Mouse (Mus musculus) intestine, embryonic 16.5 days (tissue): ENCODE results near the gene Hecw2. TPM values are rescaled to one million over a fixed set of nuclear protein-coding genes. Genes with fewer than 3 reads are reported as not detected.

Experiments used
- ATAC-seq: fragments of 200-750 bp; cut with Nextera tagmentation; 2 replicates; pipeline ENCODE4 v1.8.0; 2017; ENCODE audit warnings: moderate TSS enrichment, moderate library complexity
- H3K27ac ChIP-seq: fragments of 300-500 bp; sonication (generic); 2 replicates; pipeline ENCODE4 v1.5.1; 2014; ENCODE audit warnings: mild to moderate bottlenecking, low read length
- H3K27me3 ChIP-seq: fragments of 300-500 bp; sonication (generic); replicated peaks from 2 replicates; pipeline ENCODE4 v1.6.1; 2014; ENCODE audit warnings: low read length, control low read depth, mixed read lengths; ENCODE audit not compliant: control insufficient read depth, insufficient read depth
- H3K36me3 ChIP-seq: fragments of 300-500 bp; sonication (generic); 2 replicates; pipeline ENCODE4 v1.6.1; 2014; ENCODE audit warnings: low read length, control low read depth; ENCODE audit not compliant: control insufficient read depth, insufficient read depth
- H3K4me1 ChIP-seq: fragments of 300-500 bp; sonication (generic); 2 replicates; pipeline ENCODE4 v1.6.1; 2014; ENCODE audit warnings: low read length, control low read depth, mixed read lengths; ENCODE audit not compliant: control insufficient read depth, insufficient read depth
- H3K4me2 ChIP-seq: fragments of 300-500 bp; sonication (generic); 2 replicates; pipeline ENCODE4 v1.6.1; 2014; ENCODE audit warnings: low read depth, low read length, control low read depth
- H3K4me3 ChIP-seq: fragments of 300-500 bp; sonication (generic); 2 replicates; pipeline ENCODE4 v1.5.1; 2014; ENCODE audit warnings: mild to moderate bottlenecking, low read length
- H3K9ac ChIP-seq: fragments of 300-500 bp; sonication (generic); 2 replicates; pipeline ENCODE4 v1.6.1; 2014; ENCODE audit warnings: low read depth, low read length
- H3K9me3 ChIP-seq: fragments of 300-500 bp; sonication (generic); 2 replicates; pipeline ENCODE4 v1.6.1; 2016; ENCODE audit warnings: low read length, control low read depth; ENCODE audit not compliant: control insufficient read depth
- WGBS: fragments of 180-500 bp; shearing (Covaris S2); extraction: QIAGEN DNeasy Blood & Tissue Kit; methylation state at CpG from one replicate; pipeline ENCODE4 v1.1.7; 2014; 5-methylcytosine and 5-hydroxymethylcytosine counted together
- polyA plus RNA-seq: library from polyadenylated mRNA; unstranded; fragments of >200 nt; fragmentation: Nextera tagmentation; extraction: Ambion mirVana; gene quantifications from 2 replicates; pipeline ENCODE4 v1.2.1, GENCODE M21; 2015

The Hecw2 gene
- polyA plus RNA-seq, 1 experiment from 2014 or later: 0.83 TPM

DNA sequence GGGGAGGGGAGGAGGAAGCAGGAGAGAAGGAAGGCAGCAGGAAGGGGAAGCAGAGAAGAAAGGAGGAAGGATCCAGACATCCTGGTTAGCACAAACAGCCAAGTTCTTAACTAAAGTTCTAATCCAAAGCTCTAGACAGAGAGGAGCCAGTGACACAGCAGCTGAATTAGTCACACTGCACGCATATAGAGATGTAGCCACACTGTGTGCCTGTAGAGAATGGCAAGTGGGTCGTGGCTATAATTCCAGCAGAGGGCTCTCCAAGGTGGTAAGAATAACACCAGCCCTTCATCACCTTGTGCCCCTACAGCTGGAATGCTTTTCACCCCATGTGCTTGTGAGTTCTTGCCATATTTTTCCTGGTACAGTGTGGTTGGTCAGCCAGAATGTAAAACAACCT lies 261.7 kb downstream of the Hecw2 start:
- ATAC-seq: no peak
- Histone ChIP-seq H3K4me1 (no peaks in the 10 kb centered on the region), H3K9me3 (no peaks in the 10 kb centered on the region), H3K27me3 (no peaks in the 10 kb centered on the region), H3K9ac (no peak overlapping the region), H3K36me3 (no peaks in the 10 kb centered on the region), H3K4me2 (no peak overlapping the region), H3K27ac (no peak overlapping the region), H3K4me3 (no peak overlapping the region)
- WGBS: 59% methylated on average over 2 of the region's 2 CpGs

DNA sequence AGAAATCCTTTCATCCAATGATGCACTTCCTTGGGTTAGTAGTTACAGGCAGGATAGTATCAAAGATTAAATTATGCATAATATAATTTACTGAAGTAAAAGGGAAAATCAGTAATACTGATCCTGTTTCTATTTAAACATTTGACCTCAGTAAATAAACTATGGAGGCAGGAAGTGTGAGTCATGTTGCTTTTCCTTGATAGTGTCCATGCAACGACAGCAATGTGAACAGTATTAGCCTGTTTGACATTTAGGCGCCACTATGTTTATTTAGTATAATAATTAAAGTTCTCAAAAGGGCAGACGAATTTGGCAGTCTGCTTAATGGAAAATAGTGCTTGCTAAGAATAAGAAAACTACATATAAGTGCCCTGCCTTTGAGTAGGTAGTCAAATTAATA lies 263.7 kb downstream of the Hecw2 start:
- H3K4me2 ChIP-seq: no peak overlapping the region
- no peak for ATAC-seq
- no peaks in the 10 kb centered on the region for H3K36me3 ChIP-seq
- no peaks in the 10 kb centered on the region for H3K27me3 ChIP-seq
- WGBS: 33% methylated on average over 3 of the region's 3 CpGs
- H3K4me1 ChIP-seq: no peaks in the 10 kb centered on the region
- no peak overlapping the region for H3K27ac ChIP-seq
- no peaks in the 10 kb centered on the region for H3K9me3 ChIP-seq
- no peak overlapping the region for H3K4me3 ChIP-seq
- H3K9ac ChIP-seq: no peak overlapping the region

DNA sequence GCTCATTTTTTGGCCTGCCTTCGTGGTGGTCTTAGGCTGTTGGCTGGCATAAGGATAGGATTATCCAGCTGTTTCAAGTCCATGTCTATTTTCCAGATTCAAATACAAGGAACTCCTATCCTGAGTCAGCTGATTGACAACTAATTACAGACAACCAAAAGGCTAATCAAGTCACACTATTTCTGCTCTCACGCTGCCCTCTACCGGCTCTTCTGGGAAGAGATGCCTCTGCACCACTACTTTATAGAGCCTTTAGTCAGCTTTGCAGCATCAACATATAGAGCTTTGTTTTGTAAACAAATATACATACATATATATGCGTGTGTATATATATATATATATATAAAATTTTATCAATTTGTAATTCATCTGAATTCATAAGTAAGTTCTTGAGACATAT lies 267.4 kb downstream of the Hecw2 start:
- H3K27me3 ChIP-seq: no peaks in the 10 kb centered on the region
- no peak overlapping the region for H3K4me2 ChIP-seq
- no peaks in the 10 kb centered on the region for H3K4me1 ChIP-seq
- H3K9me3 ChIP-seq: no peaks in the 10 kb centered on the region
- H3K27ac ChIP-seq: no peak overlapping the region
- WGBS: 31% methylated on average over 4 of the region's 4 CpGs
- ATAC-seq: no peak
- H3K36me3 ChIP-seq: no peaks in the 10 kb centered on the region
- no peak overlapping the region for H3K4me3 ChIP-seq
- H3K9ac ChIP-seq: no peak overlapping the region

DNA sequence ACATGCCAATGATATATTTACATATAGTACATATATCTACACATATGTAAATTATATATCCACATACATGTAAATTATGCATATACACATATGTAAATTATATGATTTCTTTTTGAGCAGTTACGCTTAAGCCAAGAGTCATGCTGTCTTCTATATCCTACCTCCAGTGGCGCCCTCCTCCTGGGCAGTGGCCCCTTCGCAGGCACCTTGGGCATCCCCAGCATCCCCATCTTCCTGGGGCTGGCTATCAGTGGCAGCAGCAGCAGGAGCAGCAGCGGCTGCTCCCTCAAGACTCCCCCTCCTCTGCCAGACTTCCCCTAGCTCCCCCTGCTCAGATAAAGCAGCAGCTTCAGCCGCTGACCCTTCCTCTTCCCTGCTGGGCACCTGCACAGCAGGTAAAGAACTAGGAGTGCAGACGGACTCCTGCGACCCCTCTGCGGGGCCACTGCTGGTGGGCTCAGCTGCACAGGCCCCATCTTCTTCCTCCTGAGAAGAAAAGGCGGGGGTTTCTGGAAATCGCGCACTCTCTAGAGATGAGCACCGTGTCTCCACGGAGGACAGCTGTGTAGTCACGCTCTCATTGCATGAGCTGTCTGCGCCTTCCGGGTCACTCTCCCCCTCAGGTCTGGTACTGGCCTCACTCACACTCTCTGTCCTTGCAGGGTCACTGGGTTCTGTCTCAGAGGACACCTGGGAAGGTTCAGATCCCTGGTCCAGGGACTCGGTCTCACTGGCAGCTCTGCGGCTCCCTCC lies 269.6 kb downstream of the Hecw2 start:
- Histone ChIP-seq H3K4me3 (no peak overlapping the region), H3K9ac (no peak overlapping the region), H3K27ac (no peak overlapping the region), H3K36me3 (no peaks in the 10 kb centered on the region), H3K4me2 (no peak overlapping the region), H3K9me3 (no peaks in the 10 kb centered on the region), H3K4me1 (no peaks in the 10 kb centered on the region), H3K27me3 (no peaks in the 10 kb centered on the region)
- WGBS: 46% methylated on average over 18 of the region's 18 CpGs
- no peak for ATAC-seq

DNA sequence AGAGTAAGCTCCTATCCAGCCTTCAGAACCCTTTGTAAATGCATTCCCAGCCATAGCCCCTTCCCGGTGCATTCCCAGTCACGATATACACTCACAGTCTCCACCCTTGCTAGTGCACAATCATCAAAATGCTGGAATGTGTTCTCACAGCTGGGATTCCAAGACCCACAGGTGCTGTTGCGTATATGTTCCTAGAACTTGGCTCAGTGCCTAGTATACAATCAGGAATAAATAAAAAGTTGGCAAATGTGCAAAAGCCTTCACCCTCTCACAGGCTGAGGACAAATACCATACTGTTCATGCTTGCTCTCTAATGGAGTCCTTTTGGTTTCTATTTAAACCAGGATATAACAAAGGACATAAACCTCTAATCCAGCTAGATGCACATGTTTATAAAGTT lies 283.1 kb downstream of the Hecw2 start:
- Histone ChIP-seq H3K27ac (no peak overlapping the region), H3K4me2 (no peak overlapping the region), H3K4me3 (no peak overlapping the region), H3K36me3 (no peaks in the 10 kb centered on the region), H3K9me3 (no peaks in the 10 kb centered on the region), H3K9ac (no peak overlapping the region), H3K27me3 (no peaks in the 10 kb centered on the region), H3K4me1 (no peaks in the 10 kb centered on the region; the same call in 1 of the 2 replicates)
- ATAC-seq: peak; percentile 26; the same call in 1 of the 2 replicates
- 42% methylated on average over 3 of the region's 3 CpGs for WGBS

DNA sequence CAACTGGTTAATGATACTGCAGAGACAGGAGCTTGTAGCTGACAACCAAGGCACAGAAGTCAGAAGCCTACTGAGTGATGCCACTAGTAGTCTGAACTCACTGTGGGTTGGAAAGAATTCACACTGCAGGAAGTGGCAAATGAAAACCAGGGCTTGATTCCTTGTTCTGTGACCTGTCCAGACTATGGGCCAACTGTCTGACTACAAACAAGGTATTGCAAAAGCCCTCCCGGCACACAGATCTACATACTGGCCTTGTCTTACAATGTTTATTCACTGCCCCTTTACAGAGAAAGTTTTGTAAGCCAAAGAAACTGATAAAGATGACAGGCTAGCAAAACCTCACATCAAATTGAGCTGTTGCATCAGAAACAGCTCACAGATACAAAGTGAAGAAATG lies 284.7 kb downstream of the Hecw2 start:
- H3K36me3 ChIP-seq: no peaks in the 10 kb centered on the region
- H3K9ac ChIP-seq: no peak overlapping the region
- H3K4me1 ChIP-seq: no peaks in the 10 kb centered on the region; the same call in 1 of the 2 replicates
- 61% methylated on average over 1 of the region's 1 CpGs for WGBS
- H3K4me2 ChIP-seq: no peak overlapping the region
- ATAC-seq: no peak
- H3K27me3 ChIP-seq: no peaks in the 10 kb centered on the region
- H3K4me3 ChIP-seq: no peak overlapping the region
- H3K27ac ChIP-seq: no peak overlapping the region
- H3K9me3 ChIP-seq: no peaks in the 10 kb centered on the region

DNA sequence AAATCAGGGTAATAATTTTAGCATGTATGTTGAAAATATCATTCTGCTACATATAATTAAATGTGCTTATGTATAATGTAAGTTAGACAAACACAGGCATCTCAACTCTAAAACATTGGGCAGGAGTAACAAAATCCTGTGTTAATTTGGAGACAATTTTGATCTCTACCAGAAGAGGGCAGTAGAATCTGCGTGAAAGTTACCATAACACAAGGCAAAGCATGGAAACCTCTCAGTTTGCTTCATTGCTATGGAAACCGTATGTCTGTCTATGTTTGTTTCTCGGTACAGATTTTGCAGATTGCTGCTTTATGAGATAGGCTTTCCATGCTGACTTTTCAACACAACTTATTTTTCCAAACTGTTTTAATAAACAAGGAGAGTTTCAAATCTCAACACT lies 285.9 kb downstream of the Hecw2 start:
- Histone ChIP-seq H3K9ac (no peak overlapping the region), H3K4me3 (no peak overlapping the region), H3K4me2 (no peak overlapping the region), H3K9me3 (no peaks in the 10 kb centered on the region), H3K27ac (no peak overlapping the region), H3K4me1 (no peaks in the 10 kb centered on the region; the same call in 1 of the 2 replicates), H3K27me3 (no peaks in the 10 kb centered on the region), H3K36me3 (no peaks in the 10 kb centered on the region)
- ATAC-seq: no peak
- 12% methylated on average over 3 of the region's 3 CpGs for WGBS

DNA sequence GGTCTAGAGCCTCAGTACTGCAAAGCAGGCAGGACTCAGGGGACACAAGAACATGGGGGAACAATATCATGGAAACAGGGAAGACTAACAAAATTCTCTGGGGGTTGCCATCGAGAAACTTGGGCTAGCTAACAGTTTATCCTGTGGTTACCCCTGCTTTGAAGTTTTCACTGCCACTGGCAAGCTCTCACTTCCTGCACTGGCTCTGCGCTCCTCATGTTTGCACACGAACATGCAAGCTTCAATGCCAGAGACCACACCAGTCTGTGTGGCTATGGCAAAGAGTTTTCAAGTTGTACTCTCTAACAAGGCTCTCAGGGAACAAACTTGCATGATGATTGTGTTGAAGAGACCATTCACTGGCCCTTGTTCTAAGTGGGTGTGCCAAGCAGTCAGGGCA lies 288.8 kb downstream of the Hecw2 start:
- no peaks in the 10 kb centered on the region for H3K36me3 ChIP-seq
- no peaks in the 10 kb centered on the region for H3K9me3 ChIP-seq
- no peaks in the 10 kb centered on the region for H3K27me3 ChIP-seq
- no peak overlapping the region for H3K4me3 ChIP-seq
- no peak overlapping the region for H3K27ac ChIP-seq
- no peak for ATAC-seq
- no peak overlapping the region for H3K9ac ChIP-seq
- no peak overlapping the region for H3K4me2 ChIP-seq
- WGBS: 71% methylated on average over 3 of the region's 3 CpGs
- H3K4me1 ChIP-seq: no peaks in the 10 kb centered on the region

DNA sequence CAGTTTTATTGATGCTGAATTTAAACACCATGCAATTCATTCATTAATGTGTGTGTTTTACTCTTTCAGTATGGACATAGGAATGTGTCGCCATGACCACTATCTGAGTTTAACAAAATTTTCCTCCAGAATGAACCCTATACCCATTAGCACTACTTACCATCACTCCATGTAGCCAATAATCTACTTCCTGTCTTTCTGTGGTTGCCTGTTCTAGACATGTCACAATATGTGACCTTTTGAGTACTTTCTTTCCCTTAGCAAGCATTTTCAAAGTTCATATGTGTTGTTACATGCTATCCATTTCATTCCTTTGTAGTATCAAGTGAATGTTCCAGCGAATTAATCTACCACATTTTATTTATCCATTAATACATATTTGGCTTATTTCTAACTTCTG lies 294.6 kb downstream of the Hecw2 start:
- no peaks in the 10 kb centered on the region for H3K4me1 ChIP-seq
- 92% methylated on average over 2 of the region's 2 CpGs for WGBS
- ATAC-seq: no peak
- H3K4me3 ChIP-seq: no peak overlapping the region
- no peak overlapping the region for H3K4me2 ChIP-seq
- no peaks in the 10 kb centered on the region for H3K27me3 ChIP-seq
- no peaks in the 10 kb centered on the region for H3K36me3 ChIP-seq
- H3K9ac ChIP-seq: no peak overlapping the region
- H3K27ac ChIP-seq: no peak overlapping the region
- H3K9me3 ChIP-seq: no peaks in the 10 kb centered on the region

DNA sequence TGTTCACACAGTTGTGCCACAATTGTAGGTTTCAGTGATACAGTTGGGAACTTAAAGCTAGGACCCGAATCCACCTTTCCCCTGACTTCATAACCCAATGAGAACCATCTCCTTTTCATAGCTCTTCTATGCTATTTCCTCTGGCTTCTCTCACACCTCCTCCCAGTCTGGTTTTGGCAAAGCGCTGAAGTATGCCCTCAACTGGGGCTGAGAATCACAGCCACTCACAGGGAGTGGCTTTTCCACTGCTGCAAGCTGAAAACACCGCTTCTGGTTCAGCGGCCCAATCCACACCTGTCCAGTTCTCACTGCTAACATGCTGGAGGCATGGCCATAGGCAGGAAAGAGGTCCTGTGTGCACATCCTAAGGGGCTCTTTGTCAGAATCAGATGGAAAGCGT lies 300.7 kb downstream of the Hecw2 start:
- H3K36me3 ChIP-seq: no peaks in the 10 kb centered on the region
- no peak overlapping the region for H3K4me3 ChIP-seq
- H3K27ac ChIP-seq: no peak overlapping the region
- H3K27me3 ChIP-seq: no peaks in the 10 kb centered on the region
- H3K4me1 ChIP-seq: 0 out of 2 replicates have a peak, but pooled peaks cover 3% of the 10 kb centered on the region
- H3K4me2 ChIP-seq: no peak overlapping the region
- no peak overlapping the region for H3K9ac ChIP-seq
- no peak for ATAC-seq
- H3K9me3 ChIP-seq: no peaks in the 10 kb centered on the region
- WGBS: 91% methylated on average over 5 of the region's 5 CpGs
